Mouse (Mus musculus) ES-CJ7 (cell line): ENCODE measurements around the gene Rnase1.

Experiments
- DNase-seq: peaks from one replicate; pipeline ENCODE4 v3.0.0; 2011; ENCODE audit warnings: low read depth, low spot score

Gene Rnase1

GRCm38 (mm10) chr14:51140342-51140741 is 6.2 kb downstream of the Rnase1 start:
- DNase-seq, result no peak

GRCm38 (mm10) chr14:51132372-51132771 is 14.2 kb downstream of the Rnase1 start:
- no peak for DNase-seq

- no peak for DNase-seq
Observed at GRCm38 (mm10) chr14:51131086-51131815, 15.3 kb downstream of the Rnase1 start.

GRCm38 (mm10) chr14:51130315-51130940 is 16.2 kb downstream of the Rnase1 start:
- DNase-seq, result no peak

- no peak for DNase-seq
Observed at GRCm38 (mm10) chr14:51129624-51129975, 17.0 kb downstream of the Rnase1 start.

GRCm38 (mm10) chr14:51128775-51129623 is 17.6 kb downstream of the Rnase1 start:
- DNase-seq, result no peak

- no peak for DNase-seq
Observed at GRCm38 (mm10) chr14:51127648-51128258, 18.8 kb downstream of the Rnase1 start.

GRCm38 (mm10) chr14:51125684-51126083 is 20.9 kb downstream of the Rnase1 start:
- DNase-seq, result no peak

- DNase-seq, result no peak
Observed at GRCm38 (mm10) chr14:51113916-51114560, 32.5 kb downstream of the Rnase1 start, which contains the start of gene Eddm3b. TSS of gene Eddm3b (plus strand) at chr14:51114426.

GRCm38 (mm10) chr14:51113476-51113875 is 33.1 kb downstream of the Rnase1 start:
- DNase-seq, result no peak

GRCm38 (mm10) chr14:51111966-51112365 is 34.6 kb downstream of the Rnase1 start:
- no peak for DNase-seq

GRCm38 (mm10) chr14:51106449-51106967 is 40.1 kb downstream of the Rnase1 start:
- no peak for DNase-seq

GRCm38 (mm10) chr14:51104366-51104765 is 42.2 kb downstream of the Rnase1 start:
- DNase-seq, result no peak

GRCm38 (mm10) chr14:51103217-51103616 is 43.4 kb downstream of the Rnase1 start:
- DNase-seq, result peak; percentile 56

- no peak for DNase-seq
Observed at GRCm38 (mm10) chr14:51101284-51101683, 45.3 kb downstream of the Rnase1 start.

GRCm38 (mm10) chr14:51098921-51099320 is 47.7 kb downstream of the Rnase1 start:
- no peak for DNase-seq

- peak; percentile 45 for DNase-seq
Observed at GRCm38 (mm10) chr14:51098300-51098699, 48.3 kb downstream of the Rnase1 start.

GRCm38 (mm10) chr14:51095736-51096524 is 50.7 kb downstream of the Rnase1 start:
- DNase-seq, result no peak
